Mouse (Mus musculus) ES-Bruce4 (cell line): ENCODE data around the gene Gdf1.

Experiments
- CTCF ChIP-seq: IDR thresholded peaks from one replicate; pipeline ENCODE4 v1.8.1; 2011; ENCODE audit warnings: low read depth, low read length
- EP300 ChIP-seq: IDR thresholded peaks from 2 replicates; pipeline ENCODE4 v1.6.1; 2011; ENCODE audit warnings: low read depth, low read length; ENCODE audit not compliant: insufficient read depth
- POLR2A ChIP-seq: IDR thresholded peaks from one replicate; pipeline ENCODE4 v1.8.1; 2011; ENCODE audit warnings: low read length; ENCODE audit not compliant: insufficient read depth

DNA sequence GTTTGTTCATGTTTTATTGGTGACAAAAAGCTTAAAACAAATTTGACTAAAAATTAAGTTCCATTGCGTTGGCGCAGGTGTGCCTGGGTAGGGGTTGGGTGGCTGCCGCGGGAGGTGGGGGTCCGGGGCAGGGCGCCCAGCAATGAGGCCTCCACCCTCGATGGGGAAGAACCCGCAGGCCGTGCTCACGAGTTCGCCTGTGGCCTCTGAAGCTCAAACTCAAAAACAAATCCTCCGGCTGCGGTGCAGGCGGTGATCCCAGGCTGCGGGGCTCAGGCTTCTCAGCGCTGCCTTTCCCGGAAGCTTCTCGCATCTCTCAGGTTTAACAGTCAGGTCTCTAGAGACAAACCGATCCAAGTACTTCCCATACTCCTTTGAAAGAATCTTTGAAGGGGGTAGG is 1.9 kb downstream of the Gdf1 start:
- TF ChIP-seq CTCF (no peak), POLR2A (no peak), EP300 (no peak)
